Mouse (Mus musculus): ENCODE measurements around the gene Plxdc1.

The Plxdc1 gene

GRCm38 (mm10) chr11:97988530-97989096 is 2.4 kb upstream of the Plxdc1 start:
- peak; percentile 92 for DNase-seq (ENCODE audit: low read depth, low spot score)

- peak; percentile 99 for DNase-seq (ENCODE audit: low read depth, low spot score)
Measured at GRCm38 (mm10) chr11:97987551-97988526, 1.6 kb upstream of the Plxdc1 start.

GRCm38 (mm10) chr11:97986738-97987465 is 658 bp upstream of the Plxdc1 start:
- no peak for DNase-seq (ENCODE audit: low read depth, low spot score)

- DNase-seq (ENCODE audit: low read depth, low spot score) = peak; percentile 60
Measured at GRCm38 (mm10) chr11:97983983-97984382, 2.3 kb downstream of the Plxdc1 start.

- peak; percentile 86 for DNase-seq (ENCODE audit: low read depth, low spot score)
Measured at GRCm38 (mm10) chr11:97983506-97983905, 2.7 kb downstream of the Plxdc1 start.

GRCm38 (mm10) chr11:97982721-97983120 is 3.5 kb downstream of the Plxdc1 start:
- DNase-seq (ENCODE audit: low read depth, low spot score) = no peak

- no peak for DNase-seq (ENCODE audit: low read depth, low spot score)
Measured at GRCm38 (mm10) chr11:97980531-97980966, 5.7 kb downstream of the Plxdc1 start.

- peak; percentile 81 for DNase-seq (ENCODE audit: low read depth, low spot score)
Measured at GRCm38 (mm10) chr11:97979824-97980495, 6.3 kb downstream of the Plxdc1 start.

GRCm38 (mm10) chr11:97978392-97978791 is 7.9 kb downstream of the Plxdc1 start:
- DNase-seq (ENCODE audit: low read depth, low spot score) = no peak

- DNase-seq (ENCODE audit: low read depth, low spot score) = no peak
Measured at GRCm38 (mm10) chr11:97977797-97978196, 8.4 kb downstream of the Plxdc1 start.

GRCm38 (mm10) chr11:97974746-97975145 is 11.5 kb downstream of the Plxdc1 start:
- DNase-seq (ENCODE audit: low read depth, low spot score) = no peak

GRCm38 (mm10) chr11:97974141-97974540 is 12.1 kb downstream of the Plxdc1 start:
- no peak for DNase-seq (ENCODE audit: low read depth, low spot score)

- peak; percentile 87 for DNase-seq (ENCODE audit: low read depth, low spot score)
Measured at GRCm38 (mm10) chr11:97972434-97972833, 13.8 kb downstream of the Plxdc1 start.

GRCm38 (mm10) chr11:97971232-97971631 is 15.0 kb downstream of the Plxdc1 start:
- DNase-seq (ENCODE audit: low read depth, low spot score) = no peak

- no peak for DNase-seq (ENCODE audit: low read depth, low spot score)
Measured at GRCm38 (mm10) chr11:97970771-97971170, 15.5 kb downstream of the Plxdc1 start.

- no peak for DNase-seq (ENCODE audit: low read depth, low spot score)
Measured at GRCm38 (mm10) chr11:97968385-97968784, 17.9 kb downstream of the Plxdc1 start.

- no peak for DNase-seq (ENCODE audit: low read depth, low spot score)
Measured at GRCm38 (mm10) chr11:97967114-97967513, 19.1 kb downstream of the Plxdc1 start.

- DNase-seq (ENCODE audit: low read depth, low spot score) = no peak
Measured at GRCm38 (mm10) chr11:97960907-97961306, 25.3 kb downstream of the Plxdc1 start.

GRCm38 (mm10) chr11:97959300-97959680 is 27.0 kb downstream of the Plxdc1 start:
- no peak for DNase-seq (ENCODE audit: low read depth, low spot score)

GRCm38 (mm10) chr11:97958641-97959299 is 27.5 kb downstream of the Plxdc1 start:
- peak; percentile 80 for DNase-seq (ENCODE audit: low read depth, low spot score)
